Mouse (Mus musculus) kidney, postnatal 25 days (tissue): ENCODE results near the gene Mt4.
A peak's percentile ranks its signal among the peaks of the same experiment; 100 is the strongest.

Source experiments
- DNase-seq, 2 experiments: peaks; one replicate each; pipeline ENCODE4 v3.0.0; 2021; ENCODE audit warnings: mixed read lengths in 2 of 2

Mt4 gene

GRCm38 (mm10) chr8:94179713-94180560, 42.9 kb downstream of the Mt4 start:
- DNase-seq = peak; percentile 30 to 57

GRCm38 (mm10) chr8:94180561-94180908, 43.5 kb downstream of the Mt4 start:
- DNase-seq = no peak

- DNase-seq = no peak
Observed at GRCm38 (mm10) chr8:94182055-94182929, 45.3 kb downstream of the Mt4 start.

GRCm38 (mm10) chr8:94183117-94183516, 46.1 kb downstream of the Mt4 start:
- DNase-seq = peak; percentile 86 to 93

GRCm38 (mm10) chr8:94184357-94184843, 47.4 kb downstream of the Mt4 start:
- no peak for DNase-seq

- DNase-seq = no peak
Observed at GRCm38 (mm10) chr8:94185791-94186190, 48.8 kb downstream of the Mt4 start.

GRCm38 (mm10) chr8:94186542-94186941, 49.5 kb downstream of the Mt4 start:
- DNase-seq = peak; percentile 91 to 93

- no peak for DNase-seq
Observed at GRCm38 (mm10) chr8:94187290-94188002, 50.4 kb downstream of the Mt4 start.
